Mouse (Mus musculus) small intestine, adult 2 months (tissue): Measurements from ENCODE around the gene Zfp91.

Experiments
- CTCF ChIP-seq: fragments of 200-500 bp; IDR thresholded peaks from 2 replicates; pipeline ENCODE4 v1.5.1; 2012; ENCODE audit warnings: low read depth, mild to moderate bottlenecking, control low read depth, inconsistent platforms, low read length, moderate library complexity, mixed read lengths; ENCODE audit not compliant: insufficient replicate concordance, insufficient read length; ENCODE audit errors: extremely low read depth
- POLR2A ChIP-seq: fragments of 200-500 bp; IDR thresholded peaks from 2 replicates; pipeline ENCODE4 v1.6.1; 2012; ENCODE audit warnings: low read depth, mild to moderate bottlenecking, control low read depth, inconsistent platforms, low read length, moderate library complexity

GRCm38 (mm10) chr19:12796328-12796931, 504 bp upstream of the Zfp91 start:
- TF ChIP-seq CTCF (no peak), POLR2A (no peak; the same call in 1 of the 2 replicates)
